Mouse (Mus musculus) liver, postnatal 0 days (tissue): ENCODE measurements around the gene Neb.

Experiments
- CTCF ChIP-seq: sonication (generic); IDR thresholded peaks from 2 replicates; pipeline ENCODE4 v1.5.1; 2016; ENCODE audit warnings: antibody characterized with exemption, low read depth
- EP300 ChIP-seq: IDR thresholded peaks from 2 replicates; pipeline ENCODE4 v1.6.1; 2016; ENCODE audit warnings: antibody characterized with exemption, low read depth, mild to moderate bottlenecking

- TF ChIP-seq CTCF, result no peak
- no peak for TF ChIP-seq EP300
Measured at GRCm38 (mm10) chr2:52412524-52413037, 34.3 kb upstream of the Neb start.
